Mouse (Mus musculus): ENCODE data around the gene Reps1.

The Reps1 gene

GRCm38 (mm10) chr10:18055696-18056390, at the start of gene Reps1:
Gene Reps1 (plus strand): TSS chr10:18055861.
- peak in 1 of 2 experiments; percentile 30 for DNase-seq (ENCODE audit: low spot score in 2 of 2)

GRCm38 (mm10) chr10:18006756-18007155, 48.9 kb upstream of the Reps1 start:
- no peak for DNase-seq (ENCODE audit: low spot score in 2 of 2)

- DNase-seq (ENCODE audit: low spot score in 2 of 2) = no peak
Measured at GRCm38 (mm10) chr10:18007243-18007642, 48.4 kb upstream of the Reps1 start.

- DNase-seq (ENCODE audit: low spot score in 2 of 2) = peak in 1 of 2 experiments; percentile 31
Measured at GRCm38 (mm10) chr10:18008118-18008517, 47.5 kb upstream of the Reps1 start.

GRCm38 (mm10) chr10:18009744-18010143, 45.9 kb upstream of the Reps1 start:
- DNase-seq (ENCODE audit: low spot score in 2 of 2) = no peak

- no peak for DNase-seq (ENCODE audit: low spot score in 2 of 2)
Measured at GRCm38 (mm10) chr10:18011761-18012160, 43.9 kb upstream of the Reps1 start.

- DNase-seq (ENCODE audit: low spot score in 2 of 2) = no peak
Measured at GRCm38 (mm10) chr10:18020443-18020842, 35.2 kb upstream of the Reps1 start.

GRCm38 (mm10) chr10:18020846-18021245, 34.8 kb upstream of the Reps1 start:
- peak in 1 of 2 experiments; percentile 28 for DNase-seq (ENCODE audit: low spot score in 2 of 2)

GRCm38 (mm10) chr10:18021576-18022311, 33.9 kb upstream of the Reps1 start:
- DNase-seq (ENCODE audit: low spot score in 2 of 2) = peak in 1 of 2 experiments; percentile 13

- peak; percentile 57 to 59 for DNase-seq (ENCODE audit: low spot score in 2 of 2)
Measured at GRCm38 (mm10) chr10:18022312-18022711, 33.3 kb upstream of the Reps1 start.

GRCm38 (mm10) chr10:18022741-18023347, 32.8 kb upstream of the Reps1 start, which contains the start of gene Abracl:
Gene Abracl (minus strand): TSS chr10:18023288.
- peak; percentile 51 to 66 for DNase-seq (ENCODE audit: low spot score in 2 of 2)

- no peak for DNase-seq (ENCODE audit: low spot score in 2 of 2)
Measured at GRCm38 (mm10) chr10:18034408-18034807, 21.3 kb upstream of the Reps1 start.

- DNase-seq (ENCODE audit: low spot score in 2 of 2) = no peak
Measured at GRCm38 (mm10) chr10:18036849-18037248, 18.8 kb upstream of the Reps1 start.

GRCm38 (mm10) chr10:18046380-18046779, 9.3 kb upstream of the Reps1 start:
- no peak for DNase-seq (ENCODE audit: low spot score in 2 of 2)

GRCm38 (mm10) chr10:18047380-18048146, 8.1 kb upstream of the Reps1 start:
- no peak for DNase-seq (ENCODE audit: low spot score in 2 of 2)

GRCm38 (mm10) chr10:18055009-18055695, 509 bp upstream of the Reps1 start:
- DNase-seq (ENCODE audit: low spot score in 2 of 2) = peak; percentile 77 to 82

- peak in 1 of 2 experiments; percentile 26 for DNase-seq (ENCODE audit: low spot score in 2 of 2)
Measured at GRCm38 (mm10) chr10:18056391-18056745, 707 bp downstream of the Reps1 start.

- DNase-seq (ENCODE audit: low spot score in 2 of 2) = no peak
Measured at GRCm38 (mm10) chr10:18058681-18059338, 3.1 kb downstream of the Reps1 start.

- no peak for DNase-seq (ENCODE audit: low spot score in 2 of 2)
Measured at GRCm38 (mm10) chr10:18059807-18060206, 4.1 kb downstream of the Reps1 start.

- no peak for DNase-seq (ENCODE audit: low spot score in 2 of 2)
Measured at GRCm38 (mm10) chr10:18060778-18061177, 5.1 kb downstream of the Reps1 start.

- DNase-seq (ENCODE audit: low spot score in 2 of 2) = no peak
Measured at GRCm38 (mm10) chr10:18061533-18061932, 5.9 kb downstream of the Reps1 start.

Data from frontal cortex, postnatal 36 days (tissue).